Mouse (Mus musculus) liver, postnatal 0 days (tissue): Measurements from ENCODE around the gene 1700008O03Rik. TPM values are rescaled to one million over a fixed set of nuclear protein-coding genes. Genes with fewer than 3 reads are reported as not detected.

ENCODE experiments used
- ATAC-seq: fragments of 200-750 bp; cut with Nextera tagmentation; 2 replicates; pipeline ENCODE4 v1.8.0; 2017; ENCODE audit warnings: mild to moderate bottlenecking, moderate library complexity
- DNase-seq: peaks from one replicate; pipeline ENCODE4 v3.0.0-alpha.2; 2016
- H3K27ac ChIP-seq: fragments of 300-500 bp; sonication (generic); 2 replicates; pipeline ENCODE4 v1.5.1; 2014; ENCODE audit warnings: antibody characterized with exemption, moderate library complexity, mild to moderate bottlenecking, low read depth
- H3K27me3 ChIP-seq: fragments of 300-500 bp; sonication (generic); 2 replicates; pipeline ENCODE4 v1.6.1; 2014; ENCODE audit warnings: low read length, control low read depth, mixed read lengths; ENCODE audit not compliant: insufficient read depth
- H3K36me3 ChIP-seq: fragments of 300-500 bp; sonication (generic); replicated peaks from 2 replicates; pipeline ENCODE4 v1.6.1; 2014; ENCODE audit warnings: mild to moderate bottlenecking, control low read depth, low read length, moderate library complexity, mixed read lengths; ENCODE audit not compliant: insufficient read depth
- H3K4me1 ChIP-seq: fragments of 300-500 bp; sonication (generic); 2 replicates; pipeline ENCODE4 v1.6.1; 2014; ENCODE audit warnings: antibody characterized with exemption, mild to moderate bottlenecking, control low read depth; ENCODE audit not compliant: insufficient read depth
- H3K4me2 ChIP-seq: fragments of 300-500 bp; sonication (generic); 2 replicates; pipeline ENCODE4 v1.6.1; 2014; ENCODE audit warnings: low read depth, mild to moderate bottlenecking, low read length, moderate library complexity, mixed read lengths
- H3K4me3 ChIP-seq: fragments of 300-500 bp; sonication (generic); 2 replicates; pipeline ENCODE4 v1.5.1; 2014; ENCODE audit warnings: low read depth, low read length
- H3K9ac ChIP-seq: fragments of 300-500 bp; sonication (generic); replicated peaks from 2 replicates; pipeline ENCODE4 v1.6.1; 2014; ENCODE audit warnings: mild to moderate bottlenecking, moderate library complexity
- H3K9me3 ChIP-seq: fragments of 300-500 bp; sonication (generic); 2 replicates; pipeline ENCODE4 v1.6.1; 2016; ENCODE audit warnings: mild to moderate bottlenecking, control low read depth, low read length, mixed read lengths
- CTCF ChIP-seq: sonication (generic); IDR thresholded peaks from 2 replicates; pipeline ENCODE4 v1.5.1; 2016; ENCODE audit warnings: antibody characterized with exemption, low read depth
- EP300 ChIP-seq: IDR thresholded peaks from 2 replicates; pipeline ENCODE4 v1.6.1; 2016; ENCODE audit warnings: antibody characterized with exemption, low read depth, mild to moderate bottlenecking
- WGBS: fragments of 180-500 bp; shearing (Covaris S2); extraction: QIAGEN DNeasy Blood & Tissue Kit; methylation state at CpG from one replicate; pipeline ENCODE4 v1.1.7; 2014; ENCODE audit not compliant: insufficient replicate concordance; 5-methylcytosine and 5-hydroxymethylcytosine counted together
- polyA plus RNA-seq: library from polyadenylated mRNA; unstranded; fragments of >200 nt; fragmentation: Nextera tagmentation; extraction: Ambion mirVana; gene quantifications from 2 replicates; pipeline ENCODE4 v1.2.1, GENCODE M21; 2015

Gene 1700008O03Rik
- polyA plus RNA-seq, 1 experiment from 2014 or later: 0.15 TPM

- TF ChIP-seq EP300 (no peak), CTCF (no peak)
- DNase-seq (no peak), ATAC-seq (no peak)
- H3K4me1 ChIP-seq: no peaks in the 10 kb centered on the region
- H3K9ac ChIP-seq: no peak overlapping the region
- H3K4me2 ChIP-seq: no peak overlapping the region
- H3K27ac ChIP-seq: no peak overlapping the region
- peaks cover 5% of the 10 kb centered on the region; the same call in 1 of the 2 replicates for H3K27me3 ChIP-seq
- no peaks in the 10 kb centered on the region for H3K9me3 ChIP-seq
- H3K36me3 ChIP-seq: no peaks in the 10 kb centered on the region
- 47% methylated on average over 8 of the region's 8 CpGs for WGBS
- H3K4me3 ChIP-seq: no peak overlapping the region
Measured at GRCm38 (mm10) chr7:44320886-44321285, 64.7 kb downstream of the 1700008O03Rik start.

- WGBS: 25% methylated on average over 4 of the region's 4 CpGs
- TF ChIP-seq CTCF (peak; percentile 63), EP300 (no peak)
- Histone ChIP-seq H3K4me1 (no peaks in the 10 kb centered on the region), H3K9ac (no peak overlapping the region), H3K9me3 (no peaks in the 10 kb centered on the region), H3K27ac (no peak overlapping the region), H3K4me3 (no peak overlapping the region), H3K36me3 (no peaks in the 10 kb centered on the region), H3K4me2 (no peak overlapping the region), H3K27me3 (peaks cover 1% of the 10 kb centered on the region)
- no peak for ATAC-seq
- no peak for DNase-seq
Measured at GRCm38 (mm10) chr7:44317913-44318312, 67.7 kb downstream of the 1700008O03Rik start.

- no peak overlapping the region for H3K4me2 ChIP-seq
- H3K27ac ChIP-seq: no peak overlapping the region
- ATAC-seq (no peak), DNase-seq (no peak)
- no peak overlapping the region for H3K9ac ChIP-seq
- H3K36me3 ChIP-seq: no peaks in the 10 kb centered on the region
- H3K9me3 ChIP-seq: no peaks in the 10 kb centered on the region
- no peak overlapping the region for H3K4me3 ChIP-seq
- TF ChIP-seq EP300 (no peak), CTCF (no peak)
- peaks cover 53% of the 10 kb centered on the region for H3K27me3 ChIP-seq
- H3K4me1 ChIP-seq: peaks cover 9% of the 10 kb centered on the region; the same call in 1 of the 2 replicates
- WGBS: 45% methylated on average over 13 of the region's 16 CpGs
Measured at GRCm38 (mm10) chr7:44312484-44312883, 73.1 kb downstream of the 1700008O03Rik start.

GRCm38 (mm10) chr7:44311713-44312304 is 73.8 kb downstream of the 1700008O03Rik start:
- Histone ChIP-seq H3K36me3 (no peaks in the 10 kb centered on the region), H3K27ac (no peak overlapping the region), H3K4me2 (no peak overlapping the region), H3K9me3 (no peaks in the 10 kb centered on the region), H3K27me3 (peaks cover 59% of the 10 kb centered on the region), H3K4me3 (no peak overlapping the region), H3K9ac (no peak overlapping the region), H3K4me1 (peaks cover 9% of the 10 kb centered on the region; the same call in 1 of the 2 replicates)
- DNase-seq (no peak), ATAC-seq (no peak)
- TF ChIP-seq CTCF (0 out of 2 replicates have a peak, but pooled peaks have one; percentile 23), EP300 (no peak)
- WGBS: 7% methylated on average over 6 of the region's 6 CpGs

GRCm38 (mm10) chr7:44310878-44311712 is 74.5 kb downstream of the 1700008O03Rik start:
- TF ChIP-seq CTCF (no peak), EP300 (no peak)
- peaks cover 9% of the 10 kb centered on the region; the same call in 1 of the 2 replicates for H3K4me1 ChIP-seq
- no peak for ATAC-seq
- no peak overlapping the region for H3K27ac ChIP-seq
- DNase-seq: peak; percentile 26
- H3K9me3 ChIP-seq: no peaks in the 10 kb centered on the region
- peaks cover 59% of the 10 kb centered on the region for H3K27me3 ChIP-seq
- WGBS: 2% methylated on average over 38 of the region's 38 CpGs
- H3K4me2 ChIP-seq: peak overlapping the region; percentile 59
- H3K9ac ChIP-seq: no peak overlapping the region
- H3K36me3 ChIP-seq: no peaks in the 10 kb centered on the region
- peak overlapping the region; percentile 29; the same call in 1 of the 2 replicates for H3K4me3 ChIP-seq

GRCm38 (mm10) chr7:44310285-44310877 is 75.2 kb downstream of the 1700008O03Rik start:
- Histone ChIP-seq H3K4me1 (peaks cover 13% of the 10 kb centered on the region), H3K4me3 (peak overlapping the region; percentile 29; the same call in 1 of the 2 replicates), H3K9ac (no peak overlapping the region), H3K4me2 (peak overlapping the region; percentile 59), H3K9me3 (no peaks in the 10 kb centered on the region), H3K27ac (no peak overlapping the region), H3K36me3 (no peaks in the 10 kb centered on the region), H3K27me3 (peaks cover 59% of the 10 kb centered on the region)
- TF ChIP-seq CTCF (no peak), EP300 (no peak)
- 3% methylated on average over 31 of the region's 40 CpGs for WGBS
- no peak for ATAC-seq
- DNase-seq: no peak

Other genes starting within 250 kb of the 1700008O03Rik start
- gene Klk1b16, start 249.1 kb downstream of the 1700008O03Rik start, polyA plus RNA-seq: not detected in 2 replicates
- not detected in 2 replicates for gene Klk1b24, start 197.6 kb downstream of the 1700008O03Rik start, polyA plus RNA-seq
- gene Klk1b3, start 187.6 kb downstream of the 1700008O03Rik start, polyA plus RNA-seq: not detected in 2 replicates
- 0.18 TPM in 1 of 2 replicates, not detected in the other for gene Klk1b4, start 178.4 kb downstream of the 1700008O03Rik start, polyA plus RNA-seq
- gene Klk1b5, start 169.9 kb downstream of the 1700008O03Rik start, polyA plus RNA-seq: not detected in 2 replicates
- gene Klk1, start 160.5 kb downstream of the 1700008O03Rik start, polyA plus RNA-seq: 0.79 TPM in 1 of 2 replicates, not detected in the other
- not detected in 2 replicates for gene Gm36864, start 149.6 kb downstream of the 1700008O03Rik start, polyA plus RNA-seq
- gene 1700028J19Rik, start 139.1 kb downstream of the 1700008O03Rik start, polyA plus RNA-seq: 0.51 and 0.54 TPM in 2 replicates
- 18.8 and 20.6 TPM in 2 replicates for gene 2410002F23Rik, start 139.1 kb downstream of the 1700008O03Rik start, polyA plus RNA-seq
- gene Acp4, start 128.4 kb downstream of the 1700008O03Rik start, polyA plus RNA-seq: not detected in 2 replicates
- not detected in 2 replicates for gene Gm15517, start 124.4 kb downstream of the 1700008O03Rik start, polyA plus RNA-seq
- gene Clec11a, start 78.9 kb downstream of the 1700008O03Rik start, polyA plus RNA-seq: 1.6 and 1.8 TPM in 2 replicates
- not detected in 2 replicates for gene Shank1, start 75.6 kb downstream of the 1700008O03Rik start, polyA plus RNA-seq
- 0.04 TPM in 1 of 2 replicates, not detected in the other for gene Syt3, start 1.7 kb downstream of the 1700008O03Rik start, polyA plus RNA-seq
- not detected in 2 replicates for gene Lrrc4b, start 43.2 kb upstream of the 1700008O03Rik start, polyA plus RNA-seq
- 38.9 and 44.3 TPM in 2 replicates for gene Aspdh, start 79.6 kb upstream of the 1700008O03Rik start, polyA plus RNA-seq
- 59.7 and 63.1 TPM in 2 replicates for gene Josd2, start 82.2 kb upstream of the 1700008O03Rik start, polyA plus RNA-seq
- gene Emc10, start 110.7 kb upstream of the 1700008O03Rik start, polyA plus RNA-seq: 32.4 and 35.9 TPM in 2 replicates
- 3.3 and 4.1 TPM in 2 replicates for gene Fam71e1, start 110.8 kb upstream of the 1700008O03Rik start, polyA plus RNA-seq
- 0.35 and 2.7 TPM in 2 replicates for gene Mybpc2, start 138.8 kb upstream of the 1700008O03Rik start, polyA plus RNA-seq
- 9.5 and 10.1 TPM in 2 replicates for gene Spib, start 146.3 kb upstream of the 1700008O03Rik start, polyA plus RNA-seq
- gene Pold1, start 163.0 kb upstream of the 1700008O03Rik start, polyA plus RNA-seq: 18.9 and 25.1 TPM in 2 replicates
- gene Nr1h2, start 168.1 kb upstream of the 1700008O03Rik start, polyA plus RNA-seq: 33.6 and 33.9 TPM in 2 replicates
- 17.0 and 17.8 TPM in 2 replicates for gene Napsa, start 186.6 kb upstream of the 1700008O03Rik start, polyA plus RNA-seq
- gene Kcnc3, start 204.8 kb upstream of the 1700008O03Rik start, polyA plus RNA-seq: 0.13 and 0.20 TPM in 2 replicates